Mouse (Mus musculus) erythroblast, embryonic 14.5 days (primary cell): Measurements from ENCODE around the gene Gm5800. TPM values are rescaled to one million over a fixed set of nuclear protein-coding genes. Genes with fewer than 3 reads are reported as not detected.
"Not testable (repeated sequence)": the region's sequence is repeated elsewhere in the genome, so short reads cannot be mapped to it uniquely, and the experiment has no call there.

Experiments
- H3K27me3 ChIP-seq: 2 replicates; pipeline ENCODE4 v1.6.1; 2012; ENCODE audit warnings: inconsistent platforms; ENCODE audit not compliant: control insufficient read depth
- H3K36me3 ChIP-seq: 2 replicates; pipeline ENCODE4 v1.6.1; 2012; ENCODE audit warnings: mild to moderate bottlenecking, inconsistent platforms; ENCODE audit not compliant: control insufficient read depth
- H3K4me1 ChIP-seq: 2 replicates; pipeline ENCODE4 v1.6.1; 2012; ENCODE audit warnings: inconsistent platforms; ENCODE audit not compliant: control insufficient read depth
- H3K4me3 ChIP-seq: replicated peaks from 2 replicates; pipeline ENCODE3; 2012; ENCODE audit warnings: moderate library complexity, mild to moderate bottlenecking, inconsistent platforms
- H3K9me3 ChIP-seq: 2 replicates; pipeline ENCODE4 v1.6.1; 2012; ENCODE audit warnings: low read length, inconsistent platforms, mixed read lengths; ENCODE audit not compliant: control insufficient read depth
- GATA1 ChIP-seq: IDR thresholded peaks from 2 replicates; pipeline ENCODE4 v1.6.1; 2012; ENCODE audit warnings: low read length, inconsistent platforms, mixed read lengths
- TAL1 ChIP-seq: IDR thresholded peaks from 3 replicates; pipeline ENCODE4 v1.6.1; 2012; ENCODE audit warnings: low read length, inconsistent platforms, mixed read lengths
- polyA plus RNA-seq: library from polyadenylated mRNA; stranded (reverse); fragments of >175 nt; gene quantifications from 2 replicates; pipeline ENCODE4 v1.2.3, GENCODE M21; 2012

Gm5800 gene
- not detected in 2 replicates for polyA plus RNA-seq

DNA sequence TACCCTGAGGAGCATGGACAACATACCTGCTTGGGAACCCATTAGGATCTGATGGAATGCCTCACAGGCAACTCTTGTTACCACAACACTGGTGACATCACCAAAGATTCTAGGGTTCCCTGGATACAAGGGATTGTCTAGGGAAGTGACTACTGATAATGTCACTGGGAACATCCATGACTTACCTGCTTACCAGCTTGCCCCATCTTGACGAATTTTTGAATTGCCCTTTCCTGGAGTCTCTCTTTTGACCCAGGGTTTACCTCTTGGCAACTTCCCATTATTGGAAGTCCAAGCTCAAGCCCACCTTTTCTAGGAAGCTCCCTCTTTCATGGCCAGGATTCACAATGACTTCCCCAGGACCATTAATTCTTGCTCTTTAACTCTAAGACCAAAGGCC, at the start of gene Gm5800:
Gene Gm5800, minus strand, starts transcription at position 101 of the 400 bp plus-strand sequence.
- Histone ChIP-seq H3K36me3 (no peaks in the 10 kb centered on the region), H3K27me3 (no peaks in the 10 kb centered on the region), H3K4me1 (no peaks in the 10 kb centered on the region), H3K9me3 (no peaks in the 10 kb centered on the region), H3K4me3 (no peak within 1 kb of the TSS)
- no peak for TF ChIP-seq GATA1

DNA sequence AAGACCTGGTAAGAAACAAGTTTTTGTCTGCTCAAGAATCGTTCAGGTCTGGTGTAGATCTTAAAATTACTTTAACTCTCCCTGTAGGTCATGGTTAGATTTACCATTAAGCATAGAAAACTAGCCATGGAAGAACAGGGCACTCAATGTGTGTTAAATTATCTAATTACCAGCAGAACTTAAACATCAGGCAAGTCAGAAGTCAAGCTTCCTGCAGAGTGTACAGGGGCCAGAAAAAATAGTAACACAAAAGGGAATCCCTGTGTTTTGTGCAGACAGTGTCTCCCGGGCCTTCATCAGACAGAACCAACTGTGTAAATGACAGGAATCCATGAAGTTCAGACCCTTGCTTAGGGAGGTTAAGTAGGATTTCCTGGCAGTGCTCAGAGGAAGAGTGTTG, 39.0 kb upstream of the Gm5800 start:
- Histone ChIP-seq H3K4me1 (no peaks in the 10 kb centered on the region), H3K27me3 (no peaks in the 10 kb centered on the region), H3K9me3 (no peaks in the 10 kb centered on the region), H3K4me3 (no peak overlapping the region), H3K36me3 (no peaks in the 10 kb centered on the region)
- TF ChIP-seq TAL1 = no peak
- TF ChIP-seq GATA1 = no peak

DNA sequence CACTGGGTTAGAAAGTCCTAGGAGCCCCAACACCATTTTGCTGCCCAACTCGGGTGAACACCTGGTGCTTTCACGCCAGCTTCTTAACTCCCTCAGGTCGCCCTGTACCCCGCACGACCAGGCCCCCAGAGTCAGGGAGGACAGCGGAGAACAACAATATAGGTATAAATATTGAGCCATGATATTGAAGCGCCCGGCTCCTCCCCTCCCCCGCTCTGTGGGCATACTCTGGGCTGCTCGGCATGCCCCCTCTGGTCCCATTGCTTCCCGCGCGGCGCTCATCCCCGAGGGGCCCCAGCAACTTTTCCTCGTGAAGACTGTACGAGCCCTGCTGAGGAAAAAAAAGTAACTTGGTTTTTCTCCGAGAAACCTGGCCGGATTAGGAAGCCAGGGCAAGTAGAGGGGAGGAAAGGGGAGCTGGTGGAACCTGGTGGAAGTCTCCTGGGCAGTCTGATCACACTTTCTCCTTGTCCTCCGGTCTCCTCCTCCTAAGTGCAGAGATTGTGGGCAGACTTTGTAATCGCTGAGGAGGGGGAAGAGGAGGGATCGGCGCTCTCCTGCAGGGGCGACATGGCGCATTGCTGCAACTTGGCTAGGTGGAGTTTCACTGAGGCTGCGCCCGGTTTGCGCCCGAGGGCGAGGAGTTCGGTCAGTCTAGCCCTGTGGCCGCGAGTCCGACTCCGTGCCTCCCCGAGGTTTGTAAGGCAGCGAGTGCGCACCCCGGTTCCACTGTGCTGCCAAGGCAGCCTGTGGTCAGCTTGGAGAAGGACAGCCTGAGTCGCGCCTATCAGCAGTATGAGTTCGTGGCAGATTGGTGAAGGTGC, 23.6 kb upstream of the Gm5800 start:
- Histone ChIP-seq H3K4me3 (no peak overlapping the region), H3K36me3 (no peaks in the 10 kb centered on the region), H3K4me1 (no peaks in the 10 kb centered on the region), H3K9me3 (no peaks in the 10 kb centered on the region), H3K27me3 (peaks cover 24% of the 10 kb centered on the region)
- TF ChIP-seq TAL1 (no peak), GATA1 (no peak)

DNA sequence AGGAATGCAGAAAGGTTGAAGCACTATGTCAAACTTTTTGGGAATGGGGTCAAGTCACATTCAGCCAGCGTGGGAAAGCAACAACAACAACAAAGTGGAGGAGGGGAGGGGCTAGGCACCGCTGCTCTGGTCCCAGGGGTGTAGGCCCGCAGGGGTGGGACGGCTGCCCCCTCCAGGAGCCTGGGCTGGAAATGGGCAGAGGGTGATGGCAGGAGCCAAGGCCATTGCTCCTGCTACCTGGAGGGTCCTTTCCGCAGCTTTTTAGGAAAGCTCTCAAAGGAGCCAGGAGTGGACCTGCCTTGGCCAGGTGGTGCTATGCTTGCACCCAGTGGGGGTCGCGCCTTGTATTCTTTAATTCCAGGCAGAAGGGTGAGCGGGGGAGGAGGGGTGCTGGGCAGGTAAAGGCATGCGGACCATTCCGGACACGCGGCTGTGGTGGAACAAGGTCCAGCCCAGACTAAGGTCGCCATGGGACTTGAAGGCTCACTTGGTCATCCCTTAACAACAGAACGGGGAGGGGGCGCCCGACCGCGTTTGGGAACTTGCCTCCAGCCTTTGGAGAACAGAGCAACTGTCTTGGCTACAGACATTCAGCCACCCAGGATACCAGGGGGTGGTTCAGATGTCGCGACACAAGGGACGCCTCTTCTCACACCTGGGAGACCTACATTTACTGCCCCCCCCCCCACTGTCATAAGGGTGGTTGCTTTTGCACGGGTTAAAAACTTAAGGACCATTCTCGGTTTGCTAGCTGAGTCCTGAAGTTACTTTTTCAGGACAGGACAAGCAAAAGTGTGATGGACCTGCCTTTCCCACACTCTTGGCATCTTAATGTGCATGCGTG, 22.4 kb upstream of the Gm5800 start:
- Histone ChIP-seq H3K4me3 (no peak overlapping the region), H3K27me3 (peaks cover 24% of the 10 kb centered on the region), H3K9me3 (no peaks in the 10 kb centered on the region), H3K36me3 (no peaks in the 10 kb centered on the region), H3K4me1 (no peaks in the 10 kb centered on the region)
- TF ChIP-seq GATA1 (no peak), TAL1 (no peak)

DNA sequence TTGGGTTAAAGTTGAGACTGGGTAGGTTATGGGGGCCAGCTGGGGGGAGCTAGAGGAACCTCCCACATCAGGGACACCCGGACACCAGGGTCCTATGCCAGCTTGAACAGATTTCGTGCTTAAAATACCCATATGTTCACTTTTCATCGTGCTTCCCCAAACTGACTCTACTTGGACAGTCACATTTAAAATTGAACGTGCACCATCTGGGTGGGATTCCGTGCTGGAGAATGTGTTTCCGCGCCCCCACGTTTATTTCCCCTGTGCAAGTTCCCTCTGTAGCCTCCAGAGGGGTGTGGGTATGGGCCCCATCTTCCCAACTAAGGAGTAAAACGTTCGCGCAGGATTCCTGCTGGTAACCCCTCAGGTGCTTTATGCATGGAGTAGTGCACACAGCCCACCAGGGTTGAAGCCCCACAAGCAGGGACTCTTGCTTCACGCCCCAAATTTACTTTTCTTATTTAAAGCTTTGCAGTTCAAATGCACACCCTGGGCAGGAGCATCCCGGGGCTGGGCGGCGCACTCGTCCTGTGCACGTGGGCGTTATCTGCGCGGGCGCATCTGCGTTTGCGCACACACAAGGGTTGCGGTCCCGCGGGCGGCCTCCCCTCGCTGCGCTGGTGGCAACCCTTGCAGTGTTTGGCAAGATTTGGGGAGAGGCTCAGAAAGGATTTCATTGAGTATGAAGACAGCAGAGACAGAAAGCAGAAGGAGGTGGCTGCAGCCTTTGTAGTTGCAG, 21.6 kb upstream of the Gm5800 start:
- no peaks in the 10 kb centered on the region for H3K36me3 ChIP-seq
- H3K27me3 ChIP-seq = peaks cover 24% of the 10 kb centered on the region
- no peak for TF ChIP-seq GATA1
- TF ChIP-seq TAL1 = no peak
- no peaks in the 10 kb centered on the region for H3K4me1 ChIP-seq
- H3K4me3 ChIP-seq = no peak overlapping the region
- H3K9me3 ChIP-seq = no peaks in the 10 kb centered on the region

DNA sequence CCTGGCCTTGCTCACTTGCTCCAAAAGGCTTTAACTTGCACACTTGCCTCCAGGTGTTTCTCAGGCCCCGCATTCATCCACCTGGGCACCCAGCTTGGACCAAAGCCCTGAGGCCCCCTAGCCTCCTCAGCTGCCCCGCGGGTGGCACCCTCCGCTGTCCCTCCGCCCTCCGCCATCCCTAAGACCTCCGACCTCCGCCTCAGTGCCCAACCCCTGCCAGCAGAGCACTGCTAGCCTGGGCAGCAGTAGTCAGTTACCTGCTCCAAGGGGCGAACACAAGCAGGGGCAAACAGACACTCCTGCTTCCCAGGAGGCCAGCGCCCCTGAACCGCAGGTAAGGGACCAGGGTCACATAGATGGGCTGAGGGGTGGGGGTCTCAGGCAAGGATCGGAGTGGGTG, 21.0 kb upstream of the Gm5800 start:
- H3K4me1 ChIP-seq = no peaks in the 10 kb centered on the region

DNA sequence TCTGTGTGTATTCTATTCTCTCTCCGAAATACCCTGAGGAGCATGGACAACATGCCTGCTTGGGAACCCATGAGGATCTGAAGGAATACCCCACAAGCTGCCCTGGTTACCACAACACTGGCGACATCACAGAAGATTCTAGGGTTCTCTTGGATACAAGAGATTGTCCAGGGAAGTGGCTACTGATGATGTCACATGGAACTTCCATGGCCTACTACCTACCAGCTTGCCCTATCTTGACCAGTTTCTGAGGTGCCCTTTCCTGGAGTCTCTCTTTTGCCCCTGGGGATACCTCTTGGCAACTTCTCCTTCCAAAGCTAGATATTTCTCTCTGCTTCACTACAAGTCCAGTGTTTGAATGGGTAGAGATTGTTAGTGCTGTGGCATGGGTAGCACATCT, 21.6 kb downstream of the Gm5800 start, which contains the start of gene Gm17079:
Gene Gm17079, minus strand, starts transcription at position 101 of the 400 bp plus-strand sequence.
- not testable (repeated sequence) for H3K4me1 ChIP-seq, H3K4me3 ChIP-seq

More for the DNA sequence above, 21.0 kb upstream of the Gm5800 start:
- no peak overlapping the region for H3K4me3 ChIP-seq
- no peaks in the 10 kb centered on the region for H3K9me3 ChIP-seq
- no peaks in the 10 kb centered on the region for H3K36me3 ChIP-seq
- TF ChIP-seq GATA1 = no peak
- TF ChIP-seq TAL1 = no peak
- H3K27me3 ChIP-seq = peaks cover 24% of the 10 kb centered on the region

DNA sequence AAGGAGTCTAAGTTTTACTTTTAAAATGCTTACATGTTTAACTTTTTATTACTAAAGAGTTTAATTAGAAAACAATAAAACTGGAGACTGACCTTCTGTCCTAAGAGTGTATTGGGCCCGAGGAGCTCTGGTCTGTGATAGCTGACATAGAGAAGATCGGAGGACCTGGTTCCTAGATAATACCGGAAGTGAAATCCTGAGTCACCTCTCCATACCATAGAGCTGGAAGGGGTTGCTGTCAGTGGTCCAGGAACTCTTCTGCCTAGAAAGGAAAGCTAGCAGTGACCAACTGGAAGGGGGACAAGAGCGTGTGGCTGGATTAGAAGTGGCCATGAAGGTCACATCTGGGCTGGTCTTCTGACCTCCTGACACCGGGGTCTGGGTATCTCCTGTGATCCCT, 39.7 kb downstream of the Gm5800 start:
- no peak overlapping the region for H3K4me3 ChIP-seq
- H3K9me3 ChIP-seq = no peaks in the 10 kb centered on the region
- no peak for TF ChIP-seq GATA1
- TF ChIP-seq TAL1 = no peak
- H3K36me3 ChIP-seq = no peaks in the 10 kb centered on the region
- no peaks in the 10 kb centered on the region for H3K4me1 ChIP-seq
- no peaks in the 10 kb centered on the region for H3K27me3 ChIP-seq

More for the DNA sequence above, 21.6 kb downstream of the Gm5800 start, which contains the start of gene Gm17079:
- not testable (repeated sequence) for H3K36me3 ChIP-seq, H3K27me3 ChIP-seq, H3K9me3 ChIP-seq

Other genes starting within 250 kb of the Gm5800 start
- gene Gm5622, start 164.4 kb downstream of the Gm5800 start, polyA plus RNA-seq = not detected in 2 replicates
- gene Gm17175, start 143.1 kb downstream of the Gm5800 start, polyA plus RNA-seq = not detected in 2 replicates
- gene Gm17174, start 125.0 kb downstream of the Gm5800 start, polyA plus RNA-seq = not detected in 2 replicates
- not detected in 2 replicates for gene Gm17078, start 105.9 kb downstream of the Gm5800 start, polyA plus RNA-seq
- gene Gm4181, start 81.5 kb downstream of the Gm5800 start, polyA plus RNA-seq = not detected in 2 replicates
- not detected in 2 replicates for gene Gm17079, start 21.7 kb downstream of the Gm5800 start, polyA plus RNA-seq
- gene Ang4, start 56.4 kb upstream of the Gm5800 start, polyA plus RNA-seq = not detected in 2 replicates
- not detected in 2 replicates for gene AY358078, start 82.9 kb upstream of the Gm5800 start, polyA plus RNA-seq
- gene Ear6, start 136.5 kb upstream of the Gm5800 start, polyA plus RNA-seq = not detected in 2 replicates
- gene Mettl17, start 167.7 kb upstream of the Gm5800 start, polyA plus RNA-seq = 0.31 and 0.62 TPM in 2 replicates
- gene Slc39a2, start 175.7 kb upstream of the Gm5800 start, polyA plus RNA-seq = not detected in 2 replicates
- gene Ndrg2, start 197.0 kb upstream of the Gm5800 start, polyA plus RNA-seq = 0.11 TPM in 1 of 2 replicates, not detected in the other
- gene Tppp2, start 201.2 kb upstream of the Gm5800 start, polyA plus RNA-seq = not detected in 2 replicates
- gene Rnase13, start 205.6 kb upstream of the Gm5800 start, polyA plus RNA-seq = not detected in 2 replicates